Mouse (Mus musculus): ENCODE data around the gene Trub2.
"Not testable (repeated sequence)": the region's sequence is repeated elsewhere in the genome, so short reads cannot be mapped to it uniquely, and the experiment has no call there.

Trub2 gene

DNA sequence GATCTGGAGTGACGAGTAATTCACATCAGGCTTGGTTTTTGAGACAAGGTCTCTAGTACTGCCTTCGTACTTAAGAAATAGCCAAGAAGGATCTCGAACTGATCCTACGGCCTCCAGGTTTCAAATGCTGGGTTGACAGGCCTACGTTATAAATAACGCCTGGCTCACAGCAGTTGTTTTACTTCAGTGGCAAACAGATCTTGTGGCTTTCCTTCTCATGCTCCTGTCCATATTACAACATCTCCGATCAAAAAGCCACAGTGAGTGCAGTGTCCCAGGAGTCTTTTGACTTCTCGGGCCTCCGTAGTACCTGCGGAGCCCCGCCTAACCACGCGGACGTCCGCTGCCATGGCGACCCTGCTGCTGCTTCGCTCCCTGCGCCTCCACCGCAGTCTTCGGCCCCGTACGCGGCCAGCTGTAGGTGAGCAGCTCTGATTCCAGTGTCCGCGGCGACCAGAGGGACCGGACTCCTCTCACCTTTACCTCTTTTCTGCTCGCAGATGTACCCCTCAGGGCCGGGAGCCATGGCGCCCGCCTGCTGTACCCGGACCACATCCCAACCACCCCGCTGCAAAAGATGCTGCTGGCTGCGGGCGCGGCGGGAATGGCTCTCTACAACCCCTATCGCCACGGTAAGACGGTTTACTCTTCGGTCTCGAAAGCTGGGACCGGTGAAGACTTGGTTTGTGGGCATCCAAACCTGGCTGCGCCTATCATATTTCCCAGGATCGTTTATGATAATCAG, at the start of gene Trub2:
Gene Trub2 (minus strand): TSS at position 566 of the 745 bp plus-strand sequence.
- peak; percentile 84 for DNase-seq (ENCODE audit: low read depth)

- no peak for DNase-seq (ENCODE audit: low read depth)
Observed at GRCm38 (mm10) chr2:29835391-29835899, 47.1 kb upstream of the Trub2 start.

GRCm38 (mm10) chr2:29833796-29834195, 45.5 kb upstream of the Trub2 start:
- DNase-seq (ENCODE audit: low read depth): no peak

DNA sequence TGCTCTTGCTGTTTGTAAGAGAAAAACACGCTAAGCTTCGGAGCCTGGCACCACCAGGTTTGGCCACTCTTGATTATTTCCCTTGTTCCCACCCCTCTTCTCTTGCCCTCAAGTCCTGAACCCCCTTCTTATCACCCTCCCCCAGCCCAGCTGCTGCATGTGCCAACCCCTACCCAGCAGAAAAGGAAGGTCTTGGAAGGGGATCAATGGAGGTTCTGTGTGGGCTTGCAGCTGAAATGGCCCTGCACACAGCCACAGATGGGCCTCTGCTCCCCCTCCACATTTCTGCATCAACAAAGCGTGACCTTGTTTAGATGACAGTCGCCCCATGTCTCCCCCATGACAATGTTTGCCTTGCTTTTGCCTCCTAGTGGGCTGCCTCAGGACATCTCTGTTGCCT, 42.8 kb upstream of the Trub2 start:
- DNase-seq (ENCODE audit: low read depth): no peak

DNA sequence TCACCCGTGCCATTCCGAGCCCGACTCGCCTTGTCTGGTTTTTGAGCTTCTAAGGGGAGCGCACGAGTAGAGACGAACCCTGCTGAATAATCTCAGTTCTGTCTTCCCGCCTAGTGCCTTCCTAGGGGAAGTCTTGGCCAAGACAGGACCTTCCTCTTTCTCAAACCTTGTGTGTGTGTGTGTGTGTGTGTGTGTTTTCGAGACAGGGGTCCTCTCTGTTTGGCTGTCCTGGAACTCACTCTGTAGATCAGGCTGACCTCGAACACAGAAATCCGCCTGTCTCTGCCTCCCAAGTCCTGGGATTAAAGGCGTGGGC, 39.4 kb upstream of the Trub2 start:
- no peak for DNase-seq (ENCODE audit: low read depth)

GRCm38 (mm10) chr2:29826926-29827708, 38.8 kb upstream of the Trub2 start:
- peak; percentile 98 for DNase-seq (ENCODE audit: low read depth)

DNA sequence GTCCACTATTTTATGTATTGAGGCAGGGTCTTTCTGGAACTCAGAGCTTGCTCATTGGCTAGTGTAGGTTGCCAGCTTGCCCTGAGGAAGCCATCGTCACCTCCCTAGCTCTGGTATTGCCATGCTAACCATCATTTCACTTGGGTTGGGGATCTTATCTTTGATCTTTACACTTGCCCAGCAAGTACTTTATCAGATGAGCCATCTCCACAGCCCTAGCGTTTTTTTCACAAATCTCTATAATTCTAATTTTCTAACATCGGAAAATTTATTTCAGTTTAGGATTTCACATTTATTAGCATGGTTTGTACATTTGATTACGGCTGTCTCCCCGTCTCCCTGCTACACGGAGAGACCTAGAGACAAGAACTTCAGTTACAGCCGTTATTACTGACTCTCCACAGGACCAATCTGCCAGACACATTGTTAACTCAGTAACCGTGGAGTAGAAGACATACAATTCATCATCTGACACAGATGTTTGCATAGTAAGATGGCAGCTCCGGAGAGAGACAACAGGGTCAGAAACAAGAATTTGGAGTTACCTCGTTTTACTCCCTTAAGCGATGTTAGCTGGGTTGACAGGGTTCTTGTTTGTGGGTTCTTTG, 38.1 kb upstream of the Trub2 start:
- DNase-seq (ENCODE audit: low read depth): peak; percentile 13

DNA sequence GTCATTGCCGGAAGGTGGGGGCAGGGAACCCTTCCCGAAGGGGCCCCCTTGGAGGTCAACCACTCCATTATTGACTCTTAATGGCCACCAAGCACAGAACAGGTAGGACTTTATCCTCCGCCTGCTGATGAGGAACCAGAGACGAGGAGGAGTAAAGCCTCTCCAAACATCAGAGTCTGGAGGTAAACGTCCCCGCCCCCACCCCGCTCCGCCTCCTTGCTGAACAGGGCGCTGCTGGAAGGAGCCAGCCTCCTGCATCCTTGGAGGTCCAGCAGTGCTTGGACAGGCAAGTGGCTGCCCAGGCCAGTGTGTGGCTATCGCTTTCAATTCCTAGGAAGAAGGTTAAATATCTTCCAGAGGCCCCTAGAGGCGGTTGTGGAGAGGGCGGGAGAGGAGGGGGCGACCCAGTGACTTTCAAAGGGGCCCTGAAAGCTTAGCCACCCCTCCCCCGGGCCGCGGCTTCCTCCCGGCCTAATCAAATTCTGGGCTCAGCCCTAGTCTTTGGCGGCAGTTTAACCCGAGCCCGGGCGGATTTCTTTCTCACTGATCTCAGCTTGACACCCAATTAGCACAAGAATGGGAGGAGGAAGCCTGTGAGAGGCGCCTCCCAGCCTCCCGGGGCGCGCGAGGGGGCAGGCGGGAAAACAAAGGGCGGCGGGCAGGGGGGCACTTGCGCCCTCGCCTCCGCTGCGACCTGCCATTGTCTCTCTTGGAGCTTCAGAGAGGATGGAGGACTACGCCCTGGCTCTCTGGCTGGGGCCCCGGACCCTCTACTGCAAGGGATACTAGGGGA, 31.9 kb upstream of the Trub2 start, which contains the start of gene Urm1:
Gene Urm1 (plus strand): TSS at position 51 of the 793 bp plus-strand sequence.
- DNase-seq (ENCODE audit: low read depth): peak; percentile 73

DNA sequence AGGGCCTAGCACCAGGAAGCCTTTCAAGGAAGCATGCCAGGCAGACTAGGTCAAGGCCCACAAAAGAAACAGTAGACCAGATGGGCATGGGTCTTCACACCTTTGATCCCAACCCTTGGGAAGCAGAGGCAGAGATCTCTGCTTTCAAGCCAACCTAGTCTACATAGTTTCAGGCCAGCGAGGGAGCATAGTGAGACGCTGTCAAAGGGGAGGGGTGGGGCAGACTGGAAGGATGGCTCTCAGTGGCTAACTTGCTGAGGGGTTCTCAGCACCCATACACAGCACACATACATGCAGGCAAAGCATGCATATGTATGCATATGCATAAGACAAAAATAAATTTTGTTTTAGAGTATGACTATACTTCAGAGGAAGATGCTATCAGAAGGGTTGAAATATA, 31.1 kb upstream of the Trub2 start:
- no peak for DNase-seq (ENCODE audit: low read depth)

GRCm38 (mm10) chr2:29817426-29818232, 29.3 kb upstream of the Trub2 start:
- DNase-seq (ENCODE audit: low read depth): peak; percentile 91

DNA sequence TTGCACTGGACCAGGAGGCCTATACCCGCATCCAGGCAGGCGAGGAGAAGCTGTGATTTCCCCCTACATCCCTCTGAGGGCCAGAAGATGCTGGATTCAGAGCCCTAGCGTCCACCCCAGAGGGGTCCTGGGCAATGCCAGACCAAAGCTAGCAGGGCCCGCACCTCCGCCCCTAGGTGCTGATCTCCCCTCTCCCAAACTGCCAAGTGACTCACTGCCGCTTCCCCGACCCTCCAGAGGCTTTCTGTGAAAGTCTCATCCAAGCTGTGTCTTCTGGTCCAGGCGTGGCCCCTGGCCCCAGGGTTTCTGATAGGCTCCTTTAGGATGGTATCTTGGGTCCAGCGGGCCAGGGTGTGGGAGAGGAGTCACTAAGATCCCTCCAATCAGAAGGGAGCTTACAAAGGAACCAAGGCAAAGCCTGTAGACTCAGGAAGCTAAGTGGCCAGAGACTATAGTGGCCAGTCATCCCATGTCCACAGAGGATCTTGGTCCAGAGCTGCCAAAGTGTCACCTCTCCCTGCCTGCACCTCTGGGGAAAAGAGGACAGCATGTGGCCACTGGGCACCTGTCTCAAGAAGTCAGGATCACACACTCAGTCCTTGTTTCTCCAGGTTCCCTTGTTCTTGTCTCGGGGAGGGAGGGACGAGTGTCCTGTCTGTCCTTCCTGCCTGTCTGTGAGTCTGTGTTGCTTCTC, 27.5 kb upstream of the Trub2 start:
- DNase-seq (ENCODE audit: low read depth): no peak

DNA sequence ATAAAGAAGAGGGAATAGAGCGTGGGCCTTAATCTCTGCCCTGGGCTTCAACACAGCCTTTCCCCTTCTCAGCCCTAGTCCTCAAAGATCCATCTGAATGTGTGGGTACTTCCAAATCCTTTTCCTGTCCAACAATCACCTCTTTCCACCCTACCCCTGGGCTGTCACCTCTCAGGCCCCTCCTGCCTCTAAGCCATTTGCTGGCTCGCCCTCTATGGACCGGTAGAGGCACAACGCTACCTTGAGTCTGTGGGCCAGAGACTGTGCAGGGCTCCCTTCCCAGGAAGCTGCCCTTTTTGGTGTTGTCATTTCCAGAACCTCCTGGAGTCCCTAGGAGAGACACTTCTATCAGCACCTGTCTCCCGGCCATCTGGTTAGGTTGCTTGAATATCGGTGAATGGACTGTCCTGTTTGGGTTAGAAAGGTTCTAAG, 15.1 kb upstream of the Trub2 start:
- peak; percentile 55 for DNase-seq (ENCODE audit: low read depth)

DNA sequence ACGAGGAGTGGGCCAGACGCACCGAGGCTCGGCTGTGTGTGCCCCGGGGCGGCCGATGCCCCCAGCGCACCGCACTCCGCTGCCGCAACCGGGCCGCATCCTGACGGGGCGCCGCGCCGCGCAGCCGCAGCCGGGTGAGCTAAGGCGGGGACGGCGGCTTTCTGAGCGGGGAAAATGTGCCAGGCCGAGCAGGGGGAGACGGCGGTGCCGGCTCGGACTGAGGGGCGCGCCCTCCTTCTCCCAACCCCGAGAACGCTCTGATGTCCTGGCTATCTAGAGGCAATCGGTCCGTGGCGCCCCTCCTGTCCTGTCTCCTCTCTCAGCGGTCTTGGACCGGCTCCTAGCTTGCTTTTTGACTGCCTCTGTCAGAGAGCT, 14.5 kb upstream of the Trub2 start:
- DNase-seq (ENCODE audit: low read depth): no peak

GRCm38 (mm10) chr2:29802075-29802826, 13.9 kb upstream of the Trub2 start, which contains the start of gene Slc27a4:
Gene Slc27a4, plus strand, starts transcription at chr2:29802634.
- DNase-seq (ENCODE audit: low read depth): peak; percentile 94

DNA sequence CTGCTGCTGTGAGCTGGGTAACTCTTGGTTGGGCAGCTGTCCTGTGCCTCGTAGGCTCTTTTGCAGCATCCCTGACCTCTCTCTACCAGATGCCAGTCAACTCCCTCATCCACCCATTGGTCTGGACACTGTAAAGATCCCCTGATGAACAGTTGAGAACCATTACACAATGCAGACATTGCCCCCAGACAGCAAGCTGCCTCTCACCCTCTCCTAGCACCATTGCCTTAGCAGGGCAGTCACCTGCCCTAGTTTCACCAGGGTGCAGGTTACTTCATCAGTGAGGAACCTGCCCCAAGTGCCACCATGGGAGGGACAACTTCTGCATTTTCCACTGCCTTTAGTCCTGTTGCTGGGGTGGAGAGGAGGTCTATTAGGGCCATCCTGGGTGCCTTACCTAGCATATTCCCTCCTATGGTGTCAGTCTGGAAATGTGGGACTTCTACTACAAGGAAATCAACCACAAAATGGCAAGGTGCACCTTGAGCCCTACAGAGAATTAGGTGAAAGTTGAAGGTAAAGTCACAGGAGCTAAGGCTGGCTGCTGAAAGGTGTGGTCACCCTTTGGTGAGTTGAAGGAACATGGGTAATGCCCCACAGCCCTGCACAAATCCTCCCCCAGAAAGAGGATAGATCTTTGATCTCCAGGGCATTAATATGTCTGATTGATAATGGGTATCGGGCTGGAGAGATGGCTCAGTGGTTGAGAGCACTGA, 4.6 kb upstream of the Trub2 start:
- no peak for DNase-seq (ENCODE audit: low read depth)

GRCm38 (mm10) chr2:29787104-29787917, 991 bp downstream of the Trub2 start, which contains the start of gene Coq4:
Gene Coq4, plus strand, starts transcription at chr2:29787493.
- DNase-seq (ENCODE audit: low read depth): peak; percentile 95

DNA sequence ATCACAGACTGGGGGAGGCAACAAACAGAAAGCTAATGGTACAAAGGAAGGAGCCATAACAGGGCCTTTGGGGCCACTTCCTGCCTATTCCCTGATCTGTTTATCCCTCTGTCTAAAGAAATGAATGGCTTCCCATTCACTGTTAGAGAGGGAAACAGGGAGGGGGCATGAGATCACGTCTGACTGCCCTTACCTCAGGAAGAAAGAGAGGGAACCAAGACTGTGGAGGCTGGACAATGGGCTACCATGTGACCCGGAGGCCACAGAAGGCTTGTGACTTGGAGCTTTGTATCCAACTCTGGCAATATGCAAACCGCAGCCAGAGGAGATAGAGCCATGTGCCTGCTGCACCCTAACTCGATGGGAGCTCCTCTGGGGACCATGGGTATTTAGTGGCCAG, 4.0 kb downstream of the Trub2 start:
- no peak for DNase-seq (ENCODE audit: low read depth)

DNA sequence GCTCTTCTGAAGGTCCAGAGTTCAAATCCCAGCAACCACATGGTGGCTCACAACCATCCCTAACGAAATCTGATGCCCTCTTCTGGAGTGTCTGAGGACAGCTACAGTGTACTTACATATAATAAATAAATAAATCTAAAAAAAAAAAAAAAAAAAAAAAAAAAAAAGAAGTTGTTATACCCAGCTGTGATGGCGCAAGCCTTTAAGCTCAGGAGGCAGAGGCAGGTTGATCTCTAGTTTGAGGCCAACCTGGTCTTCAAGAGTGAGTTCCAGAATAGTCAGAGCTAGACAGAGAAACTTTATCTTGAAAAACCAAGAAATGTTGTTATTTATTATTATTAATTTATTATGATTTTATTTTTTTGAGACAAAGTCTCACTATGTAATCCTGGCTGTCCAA, 7.0 kb downstream of the Trub2 start:
- DNase-seq (ENCODE audit: low read depth): not testable (repeated sequence)

Data from NIH3T3 (cell line).